Mouse (Mus musculus): ENCODE measurements around the gene Cdh1. TPM values are rescaled to one million over a fixed set of nuclear protein-coding genes. Genes with fewer than 3 reads are reported as not detected.

Gene Cdh1
- polyA plus RNA-seq, 1 experiment from 2014 or later: 3.9 TPM

GRCm38 (mm10) chr8:106647387-106647786 is 44.2 kb downstream of the Cdh1 start:
- 44% methylated on average over 2 of the region's 2 CpGs for WGBS
- no peak overlapping the region for H3K4me3 ChIP-seq
- no peak for ATAC-seq (ENCODE audit: low FRiP score, low read depth)

GRCm38 (mm10) chr8:106648421-106648820 is 45.3 kb downstream of the Cdh1 start:
- ATAC-seq (ENCODE audit: low FRiP score, low read depth): no peak
- H3K4me2 ChIP-seq: no peak overlapping the region
- H3K4me3 ChIP-seq: no peak overlapping the region
- H3K9ac ChIP-seq: no peak overlapping the region
- H3K9me3 ChIP-seq: no peaks in the 10 kb centered on the region
- no peaks in the 10 kb centered on the region for H3K36me3 ChIP-seq
- H3K27ac ChIP-seq (replicated peaks): no peak overlapping the region
- 94% methylated on average over 8 of the region's 8 CpGs for WGBS
- no peaks in the 10 kb centered on the region for H3K4me1 ChIP-seq (replicated peaks)
- no peaks in the 10 kb centered on the region for H3K27me3 ChIP-seq

More at GRCm38 (mm10) chr8:106647387-106647786, 44.2 kb downstream of the Cdh1 start:
- H3K4me1 ChIP-seq (replicated peaks): no peaks in the 10 kb centered on the region
- no peak overlapping the region for H3K27ac ChIP-seq (replicated peaks)
- no peaks in the 10 kb centered on the region for H3K27me3 ChIP-seq
- H3K9ac ChIP-seq: no peak overlapping the region
- no peaks in the 10 kb centered on the region for H3K9me3 ChIP-seq
- H3K36me3 ChIP-seq: no peaks in the 10 kb centered on the region
- H3K4me2 ChIP-seq: no peak overlapping the region

GRCm38 (mm10) chr8:106651994-106652393 is 48.8 kb downstream of the Cdh1 start:
- ATAC-seq (ENCODE audit: low FRiP score, low read depth): no peak
- 92% methylated on average over 3 of the region's 3 CpGs for WGBS

GRCm38 (mm10) chr8:106656046-106656445 is 52.9 kb downstream of the Cdh1 start:
- Histone ChIP-seq H3K9me3 (no peaks in the 10 kb centered on the region), H3K27ac (replicated peaks) (no peak overlapping the region), H3K9ac (no peak overlapping the region), H3K4me1 (replicated peaks) (no peaks in the 10 kb centered on the region), H3K36me3 (no peaks in the 10 kb centered on the region), H3K27me3 (no peaks in the 10 kb centered on the region), H3K4me2 (no peak overlapping the region), H3K4me3 (no peak overlapping the region)
- ATAC-seq (ENCODE audit: low FRiP score, low read depth): no peak

More at GRCm38 (mm10) chr8:106651994-106652393, 48.8 kb downstream of the Cdh1 start:
- Histone ChIP-seq H3K4me1 (replicated peaks) (no peaks in the 10 kb centered on the region), H3K36me3 (no peaks in the 10 kb centered on the region), H3K27me3 (no peaks in the 10 kb centered on the region), H3K9ac (no peak overlapping the region), H3K9me3 (no peaks in the 10 kb centered on the region), H3K4me2 (no peak overlapping the region), H3K27ac (replicated peaks) (no peak overlapping the region), H3K4me3 (no peak overlapping the region)

GRCm38 (mm10) chr8:106672786-106673185 is 69.6 kb downstream of the Cdh1 start:
- H3K9ac ChIP-seq: no peak overlapping the region
- H3K27ac ChIP-seq (replicated peaks): no peak overlapping the region
- no peaks in the 10 kb centered on the region for H3K4me1 ChIP-seq (replicated peaks)
- H3K4me2 ChIP-seq: no peak overlapping the region
- no peaks in the 10 kb centered on the region for H3K36me3 ChIP-seq
- no peak overlapping the region for H3K4me3 ChIP-seq
- ATAC-seq (ENCODE audit: low FRiP score, low read depth): no peak
- no peaks in the 10 kb centered on the region for H3K27me3 ChIP-seq
- 67% methylated on average over 2 of the region's 2 CpGs for WGBS
- no peaks in the 10 kb centered on the region for H3K9me3 ChIP-seq

GRCm38 (mm10) chr8:106674318-106674717 is 71.2 kb downstream of the Cdh1 start:
- ATAC-seq (ENCODE audit: low FRiP score, low read depth): no peak
- Histone ChIP-seq H3K4me2 (no peak overlapping the region), H3K4me1 (replicated peaks) (no peaks in the 10 kb centered on the region), H3K4me3 (no peak overlapping the region), H3K9me3 (no peaks in the 10 kb centered on the region), H3K9ac (no peak overlapping the region), H3K36me3 (no peaks in the 10 kb centered on the region), H3K27ac (replicated peaks) (no peak overlapping the region), H3K27me3 (no peaks in the 10 kb centered on the region)
- WGBS: 98% methylated on average over 15 of the region's 15 CpGs

- 74% methylated on average over 8 of the region's 8 CpGs for WGBS
- no peak for ATAC-seq (ENCODE audit: low FRiP score, low read depth)
These were observed 71.7 kb downstream of the Cdh1 start for GRCm38 (mm10) chr8:106674894-106675293.

GRCm38 (mm10) chr8:106682971-106683668 is 80.0 kb downstream of the Cdh1 start, which contains the start of gene Tango6:
Gene Tango6, plus strand, starts transcription at chr8:106683068.
- Histone ChIP-seq H3K36me3 (no peaks in the 10 kb centered on the region), H3K9me3 (no peaks in the 10 kb centered on the region), H3K27ac (replicated peaks) (peak within 1 kb of the TSS; percentile 90), H3K4me1 (replicated peaks) (no peaks in the 10 kb centered on the region), H3K4me2 (peak within 1 kb of the TSS; percentile 55), H3K4me3 (peak within 1 kb of the TSS; percentile 60), H3K9ac (peak within 1 kb of the TSS; percentile 63), H3K27me3 (no peaks in the 10 kb centered on the region)
- ATAC-seq (ENCODE audit: low FRiP score, low read depth): peak; percentile 95
- WGBS: 0% methylated on average over 50 of the region's 50 CpGs

More at GRCm38 (mm10) chr8:106674894-106675293, 71.7 kb downstream of the Cdh1 start:
- Histone ChIP-seq H3K9me3 (no peaks in the 10 kb centered on the region), H3K4me3 (no peak overlapping the region), H3K9ac (no peak overlapping the region), H3K4me1 (replicated peaks) (no peaks in the 10 kb centered on the region), H3K4me2 (no peak overlapping the region), H3K36me3 (no peaks in the 10 kb centered on the region), H3K27ac (replicated peaks) (no peak overlapping the region), H3K27me3 (no peaks in the 10 kb centered on the region)

GRCm38 (mm10) chr8:106684387-106684786 is 81.2 kb downstream of the Cdh1 start:
- ATAC-seq (ENCODE audit: low FRiP score, low read depth): no peak
- no peak overlapping the region for H3K4me3 ChIP-seq
- H3K27me3 ChIP-seq: no peaks in the 10 kb centered on the region
- H3K36me3 ChIP-seq: no peaks in the 10 kb centered on the region
- no peak overlapping the region for H3K9ac ChIP-seq
- no peaks in the 10 kb centered on the region for H3K9me3 ChIP-seq
- WGBS: 90% methylated on average over 4 of the region's 4 CpGs
- no peaks in the 10 kb centered on the region for H3K4me1 ChIP-seq (replicated peaks)
- no peak overlapping the region for H3K4me2 ChIP-seq
- H3K27ac ChIP-seq (replicated peaks): no peak overlapping the region

GRCm38 (mm10) chr8:106687479-106687878 is 84.3 kb downstream of the Cdh1 start:
- no peaks in the 10 kb centered on the region for H3K9me3 ChIP-seq
- ATAC-seq (ENCODE audit: low FRiP score, low read depth): no peak
- no peak overlapping the region for H3K4me3 ChIP-seq
- no peaks in the 10 kb centered on the region for H3K27me3 ChIP-seq
- WGBS: 5% methylated on average over 4 of the region's 4 CpGs
- H3K9ac ChIP-seq: no peak overlapping the region
- H3K36me3 ChIP-seq: no peaks in the 10 kb centered on the region
- no peak overlapping the region for H3K27ac ChIP-seq (replicated peaks)
- no peaks in the 10 kb centered on the region for H3K4me1 ChIP-seq (replicated peaks)
- H3K4me2 ChIP-seq: 0 out of 2 replicates have a peak overlapping the region, but pooled peaks have one; percentile 19

GRCm38 (mm10) chr8:106697748-106698248 is 94.6 kb downstream of the Cdh1 start:
- no peak overlapping the region for H3K4me3 ChIP-seq
- H3K4me1 ChIP-seq (replicated peaks): no peaks in the 10 kb centered on the region
- peaks cover 26% of the 10 kb centered on the region for H3K36me3 ChIP-seq
- no peak overlapping the region for H3K4me2 ChIP-seq
- H3K9ac ChIP-seq: no peak overlapping the region
- H3K27me3 ChIP-seq: no peaks in the 10 kb centered on the region
- no peak overlapping the region for H3K27ac ChIP-seq (replicated peaks)
- no peaks in the 10 kb centered on the region for H3K9me3 ChIP-seq
- no peak for ATAC-seq (ENCODE audit: low FRiP score, low read depth)
- WGBS: 92% methylated on average over 3 of the region's 3 CpGs

GRCm38 (mm10) chr8:106699588-106699987 is 96.4 kb downstream of the Cdh1 start:
- no peak for ATAC-seq (ENCODE audit: low FRiP score, low read depth)
- H3K27ac ChIP-seq (replicated peaks): no peak overlapping the region
- no peaks in the 10 kb centered on the region for H3K27me3 ChIP-seq
- H3K9ac ChIP-seq: no peak overlapping the region
- no peak overlapping the region for H3K4me3 ChIP-seq
- H3K36me3 ChIP-seq: peaks cover 26% of the 10 kb centered on the region
- 66% methylated on average over 5 of the region's 5 CpGs for WGBS
- H3K9me3 ChIP-seq: no peaks in the 10 kb centered on the region
- H3K4me2 ChIP-seq: no peak overlapping the region
- H3K4me1 ChIP-seq (replicated peaks): no peaks in the 10 kb centered on the region; the same call in 1 of the 2 replicates
